Mouse (Mus musculus) 3T3-L1 (cell line): Measurements from ENCODE around the gene Prss28.

Experiments used
- DNase-seq: peaks from one replicate; pipeline ENCODE4 v3.0.0-alpha.2; 2015; ENCODE audit warnings: low read depth, low spot score

Gene Prss28

GRCm38 (mm10) chr17:25308346-25308745 is at the start of gene Prss28:
Gene Prss28, plus strand, starts transcription at chr17:25308646.
- DNase-seq: no peak

GRCm38 (mm10) chr17:25264453-25264852 is 44.0 kb upstream of the Prss28 start:
- peak; percentile 53 for DNase-seq

GRCm38 (mm10) chr17:25270795-25271335 is 37.6 kb upstream of the Prss28 start:
- DNase-seq: peak; percentile 35

GRCm38 (mm10) chr17:25272326-25272725 is 36.1 kb upstream of the Prss28 start:
- DNase-seq: peak; percentile 61

GRCm38 (mm10) chr17:25272951-25273705 is 35.3 kb upstream of the Prss28 start:
- DNase-seq: peak; percentile 89

GRCm38 (mm10) chr17:25273706-25274501 is 34.5 kb upstream of the Prss28 start:
- peak; percentile 96 for DNase-seq

- DNase-seq: no peak
These were observed 33.7 kb upstream of the Prss28 start, which contains the start of gene Ube2i for GRCm38 (mm10) chr17:25274571-25275346. Gene Ube2i, minus strand, starts transcription at chr17:25274622.

GRCm38 (mm10) chr17:25275833-25276232 is 32.6 kb upstream of the Prss28 start:
- DNase-seq: no peak

- DNase-seq: peak; percentile 57
These were observed 26.3 kb upstream of the Prss28 start for GRCm38 (mm10) chr17:25282133-25282532.

GRCm38 (mm10) chr17:25285033-25285432 is 23.4 kb upstream of the Prss28 start:
- DNase-seq: peak; percentile 90

GRCm38 (mm10) chr17:25288842-25289241 is 19.6 kb upstream of the Prss28 start:
- DNase-seq: peak; percentile 69

GRCm38 (mm10) chr17:25290411-25290810 is 18.0 kb upstream of the Prss28 start:
- DNase-seq: no peak

- DNase-seq: no peak
These were observed 15.0 kb upstream of the Prss28 start for GRCm38 (mm10) chr17:25293495-25293894.

GRCm38 (mm10) chr17:25294111-25294510 is 14.3 kb upstream of the Prss28 start:
- no peak for DNase-seq

GRCm38 (mm10) chr17:25298094-25298493 is 10.4 kb upstream of the Prss28 start, which contains the start of gene Prss34:
Gene Prss34, plus strand, starts transcription at chr17:25298394.
- DNase-seq: no peak

GRCm38 (mm10) chr17:25318354-25318753 is 9.9 kb downstream of the Prss28 start, which contains the start of gene Prss29:
Gene Prss29, plus strand, starts transcription at chr17:25318654.
- no peak for DNase-seq

- no peak for DNase-seq
These were observed 12.4 kb downstream of the Prss28 start for GRCm38 (mm10) chr17:25320819-25321218.

- no peak for DNase-seq
These were observed 14.5 kb downstream of the Prss28 start for GRCm38 (mm10) chr17:25322930-25323329.

- DNase-seq: no peak
These were observed 23.9 kb downstream of the Prss28 start for GRCm38 (mm10) chr17:25332321-25332720.

GRCm38 (mm10) chr17:25333943-25334342 is 25.5 kb downstream of the Prss28 start:
- DNase-seq: peak; percentile 63

- no peak for DNase-seq
These were observed 29.8 kb downstream of the Prss28 start for GRCm38 (mm10) chr17:25338218-25338617.
